Mouse (Mus musculus): Measurements from ENCODE around the gene Plekha1.

- no peak for TF ChIP-seq CTCF (IDR thresholded peaks at IDR 0.05; ENCODE audit: extremely low read depth, insufficient read depth, low read length)
- TF ChIP-seq POLR2A (IDR thresholded peaks at IDR 0.05; ENCODE audit: extremely low read depth, insufficient read depth, low read length), result no peak
Measured at GRCm38 (mm10) chr7:130944766-130945475, 79.4 kb downstream of the Plekha1 start.
